Mouse (Mus musculus): Measurements from ENCODE around the gene Gm45521. TPM values are rescaled to one million over a fixed set of nuclear protein-coding genes. Genes with fewer than 3 reads are reported as not detected.
A peak's percentile ranks its signal among the peaks of the same experiment; 100 is the strongest.

Gm45521 gene
- total and polyA plus RNA-seq, 2 experiments from 2014 or later = 0.41 TPM; not detected in 1

GRCm38 (mm10) chr14:7934166-7934565, 22.9 kb upstream of the Gm45521 start:
- DNase-seq (ENCODE audit: low spot score) = no peak
- WGBS = 92% methylated on average over 7 of the region's 7 CpGs
- H3K27ac ChIP-seq (ENCODE audit: low read depth, low read length) = no peak overlapping the region
- ATAC-seq (ENCODE audit: low FRiP score) = no peak
- H3K9me3 ChIP-seq (ENCODE audit: low read length) = no peaks in the 10 kb centered on the region
- H3K4me2 ChIP-seq (ENCODE audit: low read depth, low read length, poor library complexity, severe bottlenecking) = no peak overlapping the region
- peaks cover 57% of the 10 kb centered on the region for H3K36me3 ChIP-seq (ENCODE audit: insufficient read depth, low read length)
- no peak for TF ChIP-seq CTCF (IDR thresholded peaks at IDR 0.05)
- H3K9ac ChIP-seq (replicated peaks; ENCODE audit: low read length, poor library complexity, severe bottlenecking) = no peak overlapping the region
- H3K4me3 ChIP-seq (ENCODE audit: low read depth, low read length) = no peak overlapping the region
- no peaks in the 10 kb centered on the region for H3K27me3 ChIP-seq (ENCODE audit: insufficient read depth, low read length)
- H3K4me1 ChIP-seq (ENCODE audit: insufficient read depth, low read length) = no peaks in the 10 kb centered on the region

DNA sequence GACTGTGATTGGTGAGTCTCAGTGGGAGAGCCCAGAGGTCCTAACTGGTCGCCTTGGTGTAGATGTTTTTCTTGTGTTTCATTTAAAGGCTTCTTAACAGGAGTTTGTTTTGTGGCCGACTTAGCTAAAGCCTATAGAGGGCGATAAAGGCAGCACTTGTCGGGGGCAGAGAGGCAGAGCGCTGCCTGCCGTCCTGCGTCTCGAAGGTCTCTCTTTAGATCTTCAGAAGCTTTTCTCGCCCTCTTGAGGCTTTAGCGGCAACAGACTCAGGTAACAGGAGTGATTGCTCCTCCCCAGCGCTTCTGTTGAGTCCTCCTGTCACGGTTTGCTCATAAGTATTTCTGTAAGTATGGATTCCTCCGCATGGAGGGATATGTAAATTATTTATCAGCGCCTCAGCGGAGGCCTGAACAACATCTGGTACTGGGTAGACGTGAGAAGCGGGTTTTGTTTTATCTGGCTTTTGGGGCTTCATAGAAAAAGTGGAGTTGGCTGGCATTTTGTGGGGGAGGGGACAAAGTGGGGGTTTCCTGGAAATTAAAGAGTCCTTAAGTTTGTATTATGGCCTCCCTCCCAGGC, 19.9 kb upstream of the Gm45521 start:
- peak; percentile 83 for DNase-seq (ENCODE audit: low spot score)
- no peaks in the 10 kb centered on the region for H3K27me3 ChIP-seq (ENCODE audit: insufficient read depth, low read length)
- 19% methylated on average over 17 of the region's 17 CpGs for WGBS
- H3K4me1 ChIP-seq (ENCODE audit: insufficient read depth, low read length) = no peaks in the 10 kb centered on the region
- no peak overlapping the region for H3K9ac ChIP-seq (replicated peaks; ENCODE audit: low read length, poor library complexity, severe bottlenecking)
- peaks cover 41% of the 10 kb centered on the region for H3K36me3 ChIP-seq (ENCODE audit: insufficient read depth, low read length)
- H3K4me3 ChIP-seq (ENCODE audit: low read depth, low read length) = no peak overlapping the region
- H3K4me2 ChIP-seq (ENCODE audit: low read depth, low read length, poor library complexity, severe bottlenecking) = no peak overlapping the region
- no peak overlapping the region for H3K27ac ChIP-seq (ENCODE audit: low read depth, low read length)
- H3K9me3 ChIP-seq (ENCODE audit: low read length) = no peaks in the 10 kb centered on the region
- peak; percentile 56; the same call in 1 of the 2 replicates for ATAC-seq (ENCODE audit: low FRiP score)
- peak; percentile 78 for TF ChIP-seq CTCF (IDR thresholded peaks at IDR 0.05)

DNA sequence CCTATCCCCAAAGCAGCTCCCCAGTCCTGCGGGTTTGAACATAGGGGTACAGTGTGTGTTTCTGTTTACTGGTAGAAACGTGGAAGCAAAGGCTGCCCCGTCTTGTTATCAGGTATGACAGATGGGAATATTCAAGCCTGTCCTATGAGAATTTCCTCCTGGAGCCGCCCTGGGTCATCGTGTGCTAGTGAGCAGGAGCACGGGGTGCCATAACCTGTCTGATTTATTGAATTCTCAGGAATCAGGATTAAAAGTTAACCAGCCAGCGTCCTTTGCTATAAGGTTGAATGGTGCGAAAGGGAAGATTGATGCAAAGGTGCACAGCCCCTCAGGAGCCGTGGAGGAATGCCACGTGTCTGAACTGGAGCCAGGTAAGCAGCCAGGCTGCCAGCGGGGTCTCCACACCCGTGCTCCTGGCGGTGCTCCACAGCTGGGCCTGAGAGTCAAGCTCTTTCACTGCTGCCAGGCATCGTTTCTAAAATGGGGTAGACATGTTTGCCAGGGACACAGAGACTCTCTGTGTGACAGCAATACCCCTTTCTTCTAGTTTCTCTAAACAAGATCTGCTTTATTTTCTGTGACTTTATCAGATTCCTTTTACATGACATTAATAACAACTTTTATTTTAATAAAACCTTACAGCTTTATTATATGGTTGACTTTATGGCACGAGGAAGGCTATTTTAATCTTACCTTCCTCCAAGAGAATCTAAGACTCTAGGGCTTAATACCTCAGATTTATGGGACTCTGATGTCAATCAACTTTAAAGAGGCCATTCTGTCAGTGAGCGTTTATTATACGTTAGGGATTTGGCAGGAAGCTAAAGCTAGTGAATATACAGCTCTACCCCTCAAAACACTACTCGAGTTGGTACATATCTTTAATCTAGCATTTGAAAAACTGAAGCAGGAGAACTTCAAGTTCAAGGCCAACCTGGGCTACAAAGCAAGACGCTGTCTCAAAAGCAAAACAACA, 18.0 kb upstream of the Gm45521 start:
- Histone ChIP-seq H3K9me3 (ENCODE audit: low read length) (no peaks in the 10 kb centered on the region), H3K27me3 (ENCODE audit: insufficient read depth, low read length) (no peaks in the 10 kb centered on the region), H3K4me1 (ENCODE audit: insufficient read depth, low read length) (no peaks in the 10 kb centered on the region), H3K36me3 (ENCODE audit: insufficient read depth, low read length) (peaks cover 34% of the 10 kb centered on the region), H3K9ac (replicated peaks; ENCODE audit: low read length, poor library complexity, severe bottlenecking) (no peak overlapping the region), H3K27ac (ENCODE audit: low read depth, low read length) (no peak overlapping the region), H3K4me3 (ENCODE audit: low read depth, low read length) (no peak overlapping the region), H3K4me2 (ENCODE audit: low read depth, low read length, poor library complexity, severe bottlenecking) (no peak overlapping the region)
- 85% methylated on average over 19 of the region's 19 CpGs for WGBS
- DNase-seq (ENCODE audit: low spot score) (peak; percentile 31), ATAC-seq (ENCODE audit: low FRiP score) (no peak)
- TF ChIP-seq CTCF (IDR thresholded peaks at IDR 0.05) = no peak

DNA sequence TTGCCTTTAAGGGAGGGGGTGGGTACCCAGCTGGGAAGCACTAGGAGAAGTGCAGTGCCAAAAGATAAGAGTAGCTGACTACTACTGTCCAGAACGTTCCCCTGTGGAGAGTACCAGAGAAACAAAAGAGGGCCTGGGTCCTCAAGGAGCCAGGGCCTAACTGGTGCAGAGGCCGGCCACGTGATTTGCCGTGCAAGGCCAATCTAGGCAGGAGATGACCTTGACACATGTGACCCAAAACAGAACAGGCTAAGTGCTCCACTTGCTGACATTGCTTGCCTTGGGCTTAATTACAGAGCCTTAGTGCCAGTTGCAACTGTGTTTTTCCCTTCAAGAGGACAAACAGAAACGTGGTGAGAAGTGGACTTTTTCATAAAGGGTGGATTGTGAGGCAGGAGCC, 15.7 kb upstream of the Gm45521 start:
- Histone ChIP-seq H3K4me1 (ENCODE audit: insufficient read depth, low read length) (no peaks in the 10 kb centered on the region), H3K9me3 (ENCODE audit: low read length) (no peaks in the 10 kb centered on the region), H3K27me3 (ENCODE audit: insufficient read depth, low read length) (no peaks in the 10 kb centered on the region), H3K4me3 (ENCODE audit: low read depth, low read length) (no peak overlapping the region), H3K36me3 (ENCODE audit: insufficient read depth, low read length) (peaks cover 38% of the 10 kb centered on the region), H3K4me2 (ENCODE audit: low read depth, low read length, poor library complexity, severe bottlenecking) (no peak overlapping the region), H3K27ac (ENCODE audit: low read depth, low read length) (no peak overlapping the region), H3K9ac (replicated peaks; ENCODE audit: low read length, poor library complexity, severe bottlenecking) (no peak overlapping the region)
- DNase-seq (ENCODE audit: low spot score) (no peak), ATAC-seq (ENCODE audit: low FRiP score) (no peak)
- 83% methylated on average over 5 of the region's 5 CpGs for WGBS
- no peak for TF ChIP-seq CTCF (IDR thresholded peaks at IDR 0.05)

DNA sequence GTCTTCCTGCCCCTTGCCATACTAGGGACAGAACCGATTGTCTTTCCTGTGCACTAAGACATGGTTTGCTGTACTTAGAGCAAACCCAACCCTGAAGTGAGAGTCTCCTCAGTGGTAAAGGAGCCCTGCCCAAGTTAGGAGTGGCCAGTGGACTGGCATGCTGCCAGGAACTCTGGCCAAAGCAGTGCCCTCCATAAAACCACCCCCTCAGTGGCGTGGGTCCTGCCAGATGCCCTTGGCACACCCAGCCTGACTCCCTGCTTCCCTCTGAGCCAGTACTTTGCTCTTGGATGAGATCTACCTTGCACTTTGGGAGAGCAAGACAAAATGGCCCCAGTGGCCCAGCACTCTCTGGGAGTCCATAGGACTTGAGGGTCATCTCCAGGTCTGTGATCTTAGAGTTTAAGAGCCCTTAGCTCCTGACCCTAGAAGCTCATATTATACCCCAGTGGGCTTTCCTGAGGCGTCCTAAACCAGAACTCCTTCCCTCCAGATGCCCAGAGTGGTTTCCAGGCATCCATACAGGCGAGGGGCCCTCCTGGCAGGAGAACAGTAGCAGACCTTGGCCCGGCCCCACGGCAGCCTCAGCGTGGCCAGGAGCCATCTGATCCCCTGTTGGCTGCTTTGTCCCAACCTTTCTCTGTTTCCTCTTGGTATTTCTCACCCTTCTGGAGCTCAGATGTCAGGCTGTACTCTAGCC, 13.8 kb upstream of the Gm45521 start:
- H3K4me1 ChIP-seq (ENCODE audit: insufficient read depth, low read length) = no peaks in the 10 kb centered on the region
- no peak overlapping the region for H3K27ac ChIP-seq (ENCODE audit: low read depth, low read length)
- H3K36me3 ChIP-seq (ENCODE audit: insufficient read depth, low read length) = peaks cover 39% of the 10 kb centered on the region

More for the DNA sequence above, 13.8 kb upstream of the Gm45521 start:
- no peak overlapping the region for H3K4me2 ChIP-seq (ENCODE audit: low read depth, low read length, poor library complexity, severe bottlenecking)
- 78% methylated on average over 7 of the region's 7 CpGs for WGBS
- no peaks in the 10 kb centered on the region for H3K27me3 ChIP-seq (ENCODE audit: insufficient read depth, low read length)
- H3K4me3 ChIP-seq (ENCODE audit: low read depth, low read length) = no peak overlapping the region
- DNase-seq (ENCODE audit: low spot score) = peak; percentile 56
- H3K9me3 ChIP-seq (ENCODE audit: low read length) = no peaks in the 10 kb centered on the region
- ATAC-seq (ENCODE audit: low FRiP score) = peak; percentile 42; the same call in 1 of the 2 replicates
- TF ChIP-seq CTCF (IDR thresholded peaks at IDR 0.05) = no peak
- no peak overlapping the region for H3K9ac ChIP-seq (replicated peaks; ENCODE audit: low read length, poor library complexity, severe bottlenecking)
